Mouse (Mus musculus): ENCODE results near the gene Twistnb.

GRCm38 (mm10) chr12:33405398-33406026 is 23.9 kb upstream of the Twistnb start:
- TF ChIP-seq USF1 (IDR thresholded peaks at IDR 0.05; ENCODE audit: low read depth, low read length) (no peak), ZMIZ1 (IDR thresholded peaks at IDR 0.05; ENCODE audit: low read depth, low read length) (no peak), CTCF (IDR thresholded peaks at IDR 0.05 in 2 of 3, conservative IDR thresholded peaks at IDR 0.05 in 1 of 3; ENCODE audit: control insufficient read depth in 1 of 3, insufficient read depth in 1 of 3, low read depth in 2 of 3, low read length in 3 of 3, poor library complexity in 1 of 3, severe bottlenecking in 1 of 3) (no peak), HCFC1 (IDR thresholded peaks at IDR 0.05; ENCODE audit: low read depth, low read length) (no peak), POLR2A (IDR thresholded peaks at IDR 0.05; ENCODE audit: control insufficient read depth in 1 of 2, insufficient read depth in 1 of 2, low read depth in 1 of 2, low read length in 2 of 2, poor library complexity in 1 of 2) (no peak), TCF12 (IDR thresholded peaks at IDR 0.05; ENCODE audit: low read depth, low read length) (peak; percentile 63), POLR2AphosphoS5 (IDR thresholded peaks at IDR 0.05; ENCODE audit: borderline replicate concordance, low read depth, low read length) (no peak), EP300 (IDR thresholded peaks at IDR 0.05; ENCODE audit: low read depth in 1 of 2, low read length in 2 of 2) (peak; percentile 67 to 74)

Data from MEL (cell line).